Mouse (Mus musculus) limb, embryonic 14.5 days (tissue): Measurements from ENCODE around the gene Actl10. TPM values are rescaled to one million over a fixed set of nuclear protein-coding genes. Genes with fewer than 3 reads are reported as not detected.

Experiments
- ATAC-seq: fragments of 200-750 bp; cut with Nextera tagmentation; 2 replicates; pipeline ENCODE4 v1.8.0; 2017; ENCODE audit warnings: low read depth, moderate number of reproducible peaks, moderate TSS enrichment; ENCODE audit not compliant: low FRiP score
- DNase-seq: peaks from one replicate; pipeline ENCODE4 v3.0.0-alpha.2; 2015; ENCODE audit warnings: low spot score
- H3K27ac ChIP-seq: fragments of 300-500 bp; sonication (generic); replicated peaks from 2 replicates; pipeline ENCODE4 v1.5.1; 2014; ENCODE audit warnings: low read depth, mild to moderate bottlenecking, low read length, moderate library complexity, mixed read lengths
- H3K27me3 ChIP-seq: fragments of 300-500 bp; sonication (generic); 2 replicates; pipeline ENCODE4 v1.6.1; 2014; ENCODE audit warnings: low read length, mixed read lengths; ENCODE audit not compliant: control insufficient read depth, insufficient read depth
- H3K36me3 ChIP-seq: fragments of 300-500 bp; sonication (generic); 2 replicates; pipeline ENCODE4 v1.6.1; 2014; ENCODE audit warnings: mild to moderate bottlenecking, low read length, moderate library complexity, mixed read lengths; ENCODE audit not compliant: control insufficient read depth, insufficient read depth
- H3K4me1 ChIP-seq: fragments of 300-500 bp; sonication (generic); 2 replicates; pipeline ENCODE4 v1.6.1; 2014; ENCODE audit warnings: antibody characterized with exemption, low read length, mixed read lengths; ENCODE audit not compliant: control insufficient read depth, insufficient read depth
- H3K4me2 ChIP-seq: fragments of 300-500 bp; sonication (generic); replicated peaks from 2 replicates; pipeline ENCODE4 v1.6.1; 2014; ENCODE audit warnings: low read depth, mild to moderate bottlenecking, low read length, moderate library complexity; ENCODE audit not compliant: severe bottlenecking
- H3K4me3 ChIP-seq: fragments of 300-500 bp; sonication (generic); replicated peaks from 2 replicates; pipeline ENCODE4 v1.5.1; 2014; ENCODE audit warnings: low read length
- H3K9ac ChIP-seq: fragments of 300-500 bp; sonication (generic); 2 replicates; pipeline ENCODE4 v1.6.1; 2014; ENCODE audit warnings: mild to moderate bottlenecking, low read depth, low read length, moderate library complexity; ENCODE audit not compliant: severe bottlenecking
- H3K9me3 ChIP-seq: fragments of 300-500 bp; sonication (generic); 2 replicates; pipeline ENCODE4 v1.6.1; 2016; ENCODE audit warnings: low read length; ENCODE audit not compliant: control insufficient read depth
- POLR2A ChIP-seq: fragments of 200-500 bp; IDR thresholded peaks from 2 replicates; pipeline ENCODE4 v1.8.0; 2012; ENCODE audit warnings: inconsistent platforms, mild to moderate bottlenecking, moderate library complexity, borderline replicate concordance; ENCODE audit not compliant: insufficient read depth, insufficient read length; ENCODE audit errors: extremely low read depth
- WGBS: fragments of 180-500 bp; shearing (Covaris S2); extraction: QIAGEN DNeasy Blood & Tissue Kit; methylation state at CpG from one replicate; pipeline ENCODE4 v1.1.7; 2014; 5-methylcytosine and 5-hydroxymethylcytosine counted together
- polyA plus RNA-seq, 2 experiments: library from polyadenylated mRNA; depleted of rRNA in 1 of 2; stranded (reverse) in 1 of 2; unstranded in 1 of 2; fragments of >200 nt; fragmentation: Nextera tagmentation in 1 of 2; extraction: Ambion mirVana in 1 of 2; gene quantifications; 2 replicates each; pipeline versions ENCODE4 v1.2.1 to v1.2.3; 2012 to 2014

Actl10 gene
- polyA plus RNA-seq (2012; rRNA removed) (0.09 TPM in 1 of 2 replicates, not detected in the other), polyA plus RNA-seq (2014; fragmentation: Nextera tagmentation; extraction: Ambion mirVana) (0.21 and 0.30 TPM in 2 replicates)

GRCm38 (mm10) chr2:154551476-154551875 lies at the start of gene Actl10:
Gene Actl10, plus strand, starts transcription at chr2:154551776.
- ATAC-seq (no peak), DNase-seq (no peak)
- peaks cover 19% of the 10 kb centered on the region for H3K4me1 ChIP-seq
- H3K4me3 ChIP-seq, result peak within 1 kb of the TSS; percentile 8; the same call in 1 of the 2 replicates
- H3K9me3 ChIP-seq, result no peaks in the 10 kb centered on the region
- peaks cover 15% of the 10 kb centered on the region for H3K27me3 ChIP-seq
- 69% methylated on average over 4 of the region's 4 CpGs for WGBS
- peak within 1 kb of the TSS; percentile 41 for H3K4me2 ChIP-seq
- no peak within 1 kb of the TSS for H3K27ac ChIP-seq
- H3K36me3 ChIP-seq, result no peaks in the 10 kb centered on the region
- no peak for TF ChIP-seq POLR2A
- peak within 1 kb of the TSS; percentile 21; the same call in 1 of the 2 replicates for H3K9ac ChIP-seq

GRCm38 (mm10) chr2:154507076-154507475 lies 44.5 kb upstream of the Actl10 start:
- TF ChIP-seq POLR2A, result no peak
- no peak overlapping the region for H3K4me2 ChIP-seq
- 44% methylated on average over 2 of the region's 2 CpGs for WGBS
- peaks cover 50% of the 10 kb centered on the region for H3K36me3 ChIP-seq
- no peaks in the 10 kb centered on the region for H3K27me3 ChIP-seq
- ATAC-seq (no peak), DNase-seq (no peak)
- no peak overlapping the region for H3K4me3 ChIP-seq
- no peak overlapping the region for H3K27ac ChIP-seq
- no peaks in the 10 kb centered on the region for H3K4me1 ChIP-seq
- no peak overlapping the region for H3K9ac ChIP-seq
- no peaks in the 10 kb centered on the region for H3K9me3 ChIP-seq

GRCm38 (mm10) chr2:154507566-154508283 lies 43.9 kb upstream of the Actl10 start:
- TF ChIP-seq POLR2A, result no peak
- Histone ChIP-seq H3K4me2 (no peak overlapping the region), H3K4me3 (no peak overlapping the region), H3K4me1 (no peaks in the 10 kb centered on the region), H3K27ac (no peak overlapping the region), H3K9ac (no peak overlapping the region), H3K36me3 (peaks cover 55% of the 10 kb centered on the region), H3K9me3 (no peaks in the 10 kb centered on the region), H3K27me3 (no peaks in the 10 kb centered on the region)
- WGBS, result 75% methylated on average over 9 of the region's 9 CpGs
- ATAC-seq (no peak), DNase-seq (no peak)

GRCm38 (mm10) chr2:154508450-154508849 lies 43.1 kb upstream of the Actl10 start:
- Histone ChIP-seq H3K4me1 (no peaks in the 10 kb centered on the region), H3K36me3 (peaks cover 55% of the 10 kb centered on the region), H3K4me2 (no peak overlapping the region), H3K27me3 (no peaks in the 10 kb centered on the region), H3K9me3 (no peaks in the 10 kb centered on the region), H3K4me3 (no peak overlapping the region), H3K27ac (no peak overlapping the region), H3K9ac (no peak overlapping the region)
- 92% methylated on average over 4 of the region's 4 CpGs for WGBS
- TF ChIP-seq POLR2A, result no peak
- DNase-seq (no peak), ATAC-seq (no peak)

- Histone ChIP-seq H3K36me3 (peaks cover 50% of the 10 kb centered on the region), H3K4me1 (no peaks in the 10 kb centered on the region), H3K4me3 (no peak overlapping the region), H3K9me3 (no peaks in the 10 kb centered on the region), H3K27ac (no peak overlapping the region), H3K9ac (no peak overlapping the region), H3K27me3 (no peaks in the 10 kb centered on the region), H3K4me2 (no peak overlapping the region)
- no peak for TF ChIP-seq POLR2A
- DNase-seq, result no peak
- ATAC-seq, result no peak
- WGBS, result 92% methylated on average over 3 of the region's 3 CpGs
These were observed 41.4 kb upstream of the Actl10 start for GRCm38 (mm10) chr2:154510141-154510540.
